Mouse (Mus musculus) stomach, postnatal 0 days (tissue): ENCODE measurements at regions not wholly inside any gene's neighbourhood (a gene's known extent, or its start where the extent isn't known, plus 50 kb on each side); places are given as distances from the start of the nearest gene placed in this dataset.

Experiments used
- ATAC-seq: fragments of 200-750 bp; cut with Nextera tagmentation; 2 replicates; pipeline ENCODE4 v1.8.0; 2017; ENCODE audit not compliant: low FRiP score, low TSS enrichment
- DNase-seq: peaks from one replicate; pipeline ENCODE4 v3.0.0-alpha.2; 2016; ENCODE audit warnings: low spot score
- H3K27ac ChIP-seq: fragments of 300-500 bp; sonication (generic); replicated peaks from 2 replicates; pipeline ENCODE4 v1.5.1; 2014; ENCODE audit warnings: mild to moderate bottlenecking, control low read depth
- H3K27me3 ChIP-seq: fragments of 300-500 bp; sonication (generic); 2 replicates; pipeline ENCODE4 v1.6.1; 2014; ENCODE audit warnings: low read length; ENCODE audit not compliant: control insufficient read depth, insufficient read depth
- H3K36me3 ChIP-seq: fragments of 300-500 bp; sonication (generic); 2 replicates; pipeline ENCODE4 v1.6.1; 2014; ENCODE audit warnings: low read length, mixed read lengths; ENCODE audit not compliant: control insufficient read depth, insufficient read depth
- H3K4me1 ChIP-seq: fragments of 300-500 bp; sonication (generic); replicated peaks from 2 replicates; pipeline ENCODE4 v1.6.1; 2014; ENCODE audit warnings: antibody characterized with exemption; ENCODE audit not compliant: control insufficient read depth, insufficient read depth
- H3K4me2 ChIP-seq: fragments of 300-500 bp; sonication (generic); replicated peaks from 2 replicates; pipeline ENCODE4 v1.6.1; 2014; ENCODE audit warnings: low read depth, mild to moderate bottlenecking, control low read depth, moderate library complexity
- H3K4me3 ChIP-seq: fragments of 300-500 bp; sonication (generic); 2 replicates; pipeline ENCODE4 v1.5.1; 2014; ENCODE audit warnings: low read depth, low read length, control low read depth
- H3K9ac ChIP-seq: fragments of 300-500 bp; sonication (generic); 2 replicates; pipeline ENCODE4 v1.6.1; 2014; ENCODE audit warnings: mild to moderate bottlenecking, low read length, control low read depth, mixed read lengths
- H3K9me3 ChIP-seq: fragments of 300-500 bp; sonication (generic); 2 replicates; pipeline ENCODE4 v1.6.1; 2016; ENCODE audit warnings: low read length; ENCODE audit not compliant: control insufficient read depth
- CTCF ChIP-seq: IDR thresholded peaks from 2 replicates; pipeline ENCODE4 v1.5.1; 2016; ENCODE audit warnings: antibody characterized with exemption, low read depth, mild to moderate bottlenecking, moderate library complexity
- EP300 ChIP-seq: optimal IDR thresholded peaks from 2 replicates; pipeline ENCODE3; 2016; ENCODE audit warnings: antibody characterized with exemption
- WGBS: fragments of 180-500 bp; shearing (Covaris S2); extraction: QIAGEN DNeasy Blood & Tissue Kit; methylation state at CpG from one replicate; pipeline ENCODE4 v1.1.7; 2014; 5-methylcytosine and 5-hydroxymethylcytosine counted together

GRCm38 (mm10) chr4:12395344-12395743 lies 223.5 kb upstream of the Fam92a start:
- no peak overlapping the region for H3K4me3 ChIP-seq
- DNase-seq (no peak), ATAC-seq (no peak)
- H3K9me3 ChIP-seq: no peaks in the 10 kb centered on the region
- H3K36me3 ChIP-seq: no peaks in the 10 kb centered on the region
- WGBS: 68% methylated on average over 1 of the region's 1 CpGs
- no peaks in the 10 kb centered on the region for H3K4me1 ChIP-seq
- no peak overlapping the region for H3K9ac ChIP-seq
- no peak overlapping the region for H3K4me2 ChIP-seq
- no peak overlapping the region for H3K27ac ChIP-seq
- TF ChIP-seq CTCF (no peak), EP300 (no peak)
- H3K27me3 ChIP-seq: no peaks in the 10 kb centered on the region

DNA sequence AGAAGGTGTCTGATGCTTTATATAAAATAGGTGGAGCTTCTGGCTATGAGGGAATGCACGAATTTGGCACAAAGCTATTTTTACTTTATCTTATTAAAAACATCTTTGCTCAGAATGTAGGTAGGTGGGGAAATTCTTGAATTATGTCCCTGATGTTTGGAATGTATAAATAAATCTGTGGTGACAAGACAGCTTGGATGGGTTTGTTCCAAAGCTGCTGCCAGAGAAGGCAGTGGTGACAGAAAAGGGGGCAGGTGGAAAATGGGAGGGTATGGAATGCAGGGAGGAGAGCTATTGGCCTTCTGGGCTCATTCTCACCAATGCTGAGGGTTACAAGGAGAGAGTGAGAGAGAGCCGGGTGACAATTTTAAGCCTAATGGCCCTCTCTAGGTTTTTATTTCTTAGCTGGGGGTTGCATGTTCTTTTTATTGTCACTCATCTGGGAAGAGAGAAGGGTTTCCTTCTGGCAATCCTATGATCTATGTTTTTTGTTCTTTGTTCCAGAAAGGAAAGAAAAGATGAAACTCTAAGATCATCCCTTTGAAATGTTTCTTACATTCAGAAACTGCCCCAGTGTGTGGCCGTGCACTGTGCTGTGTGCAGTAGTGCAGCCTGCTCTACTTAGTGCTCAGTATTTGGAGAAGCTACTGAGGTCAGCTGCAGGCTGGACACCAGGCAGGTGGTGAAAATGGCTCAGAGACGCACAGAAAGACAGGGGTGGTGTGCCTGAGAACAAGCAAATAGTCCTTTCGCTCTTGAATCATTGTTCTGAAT lies 205.2 kb upstream of the Fam92a start:
- Histone ChIP-seq H3K27ac (no peak overlapping the region), H3K4me3 (no peak overlapping the region), H3K36me3 (no peaks in the 10 kb centered on the region), H3K9me3 (no peaks in the 10 kb centered on the region), H3K4me1 (no peaks in the 10 kb centered on the region), H3K27me3 (no peaks in the 10 kb centered on the region), H3K4me2 (no peak overlapping the region), H3K9ac (no peak overlapping the region)
- ATAC-seq (no peak), DNase-seq (no peak)
- WGBS: 76% methylated on average over 5 of the region's 5 CpGs
- TF ChIP-seq EP300 (no peak), CTCF (no peak)

GRCm38 (mm10) chr4:12369551-12369950 lies 197.7 kb upstream of the Fam92a start:
- no peak overlapping the region for H3K4me2 ChIP-seq
- no peaks in the 10 kb centered on the region for H3K9me3 ChIP-seq
- no peaks in the 10 kb centered on the region for H3K4me1 ChIP-seq
- H3K4me3 ChIP-seq: no peak overlapping the region
- no peak overlapping the region for H3K27ac ChIP-seq
- 76% methylated on average over 2 of the region's 2 CpGs for WGBS
- ATAC-seq (no peak), DNase-seq (no peak)
- H3K9ac ChIP-seq: no peak overlapping the region
- TF ChIP-seq CTCF (no peak), EP300 (no peak)
- no peaks in the 10 kb centered on the region for H3K27me3 ChIP-seq
- no peaks in the 10 kb centered on the region for H3K36me3 ChIP-seq

DNA sequence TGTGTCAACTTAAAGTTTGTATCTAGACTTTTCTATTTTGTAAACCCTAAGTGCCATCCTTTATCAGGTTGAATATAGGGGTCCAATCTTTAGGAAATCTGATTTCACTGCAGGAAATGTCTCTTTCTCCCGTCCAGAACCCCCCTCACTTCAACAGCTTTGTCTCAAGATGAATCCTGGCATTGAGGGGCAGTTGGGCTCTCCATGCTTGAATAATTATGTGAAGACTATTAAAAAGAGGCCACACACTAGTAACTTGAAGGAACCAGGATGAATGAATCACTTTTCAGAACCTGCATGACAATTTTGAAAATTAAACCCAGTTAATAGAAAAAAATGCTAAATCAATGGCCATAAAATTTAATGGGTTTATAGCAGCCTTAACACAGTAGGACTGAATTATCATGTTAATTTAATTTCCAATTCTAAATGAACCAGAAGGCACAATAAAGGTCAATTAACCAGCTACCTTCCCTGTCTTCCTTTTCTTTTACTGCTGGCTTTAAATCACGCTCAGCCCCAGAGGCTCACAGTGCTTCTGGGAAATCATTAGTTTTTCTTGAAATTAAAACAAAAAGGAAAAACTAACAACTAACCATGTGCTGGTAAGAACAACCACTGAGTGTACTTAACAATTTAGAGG lies 185.3 kb upstream of the Fam92a start:
- DNase-seq (no peak), ATAC-seq (no peak)
- H3K36me3 ChIP-seq: no peaks in the 10 kb centered on the region
- TF ChIP-seq CTCF (no peak), EP300 (no peak)
- no peak overlapping the region for H3K4me3 ChIP-seq
- H3K4me1 ChIP-seq: no peaks in the 10 kb centered on the region
- no peak overlapping the region for H3K4me2 ChIP-seq
- H3K27me3 ChIP-seq: no peaks in the 10 kb centered on the region
- WGBS: 71% methylated on average over 2 of the region's 2 CpGs
- no peaks in the 10 kb centered on the region for H3K9me3 ChIP-seq
- H3K9ac ChIP-seq: no peak overlapping the region
- no peak overlapping the region for H3K27ac ChIP-seq

DNA sequence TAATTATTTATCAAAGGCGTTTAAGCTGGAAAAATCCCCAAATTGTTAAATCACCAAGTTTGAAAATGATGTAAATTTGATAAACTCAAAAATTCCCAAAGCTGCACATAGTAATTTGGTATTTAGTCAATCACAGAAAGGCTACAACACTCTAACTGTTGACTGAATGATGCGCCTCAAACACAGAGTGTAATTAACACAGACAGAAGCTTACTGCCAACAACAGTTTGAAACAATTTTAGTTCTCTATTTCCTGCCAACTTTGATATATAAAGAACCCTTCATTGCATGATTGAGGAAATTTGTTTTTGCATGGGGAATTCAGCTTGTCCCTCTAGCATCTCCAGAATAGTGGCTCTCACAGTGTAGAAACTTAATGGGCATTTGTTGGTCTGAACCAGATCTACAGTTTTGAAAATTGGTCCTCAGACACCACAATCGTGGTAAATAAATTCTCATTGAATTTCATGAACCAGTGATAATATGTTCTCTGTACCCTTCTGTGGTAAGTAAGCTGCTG lies 181.6 kb upstream of the Fam92a start:
- H3K9ac ChIP-seq: no peak overlapping the region
- no peaks in the 10 kb centered on the region for H3K4me1 ChIP-seq
- ATAC-seq: no peak
- H3K27me3 ChIP-seq: no peaks in the 10 kb centered on the region
- DNase-seq: no peak
- TF ChIP-seq CTCF (no peak), EP300 (no peak)
- no peak overlapping the region for H3K4me2 ChIP-seq
- no peak overlapping the region for H3K27ac ChIP-seq
- H3K9me3 ChIP-seq: no peaks in the 10 kb centered on the region
- WGBS: 77% methylated on average over 3 of the region's 3 CpGs
- no peaks in the 10 kb centered on the region for H3K36me3 ChIP-seq
- H3K4me3 ChIP-seq: no peak overlapping the region

DNA sequence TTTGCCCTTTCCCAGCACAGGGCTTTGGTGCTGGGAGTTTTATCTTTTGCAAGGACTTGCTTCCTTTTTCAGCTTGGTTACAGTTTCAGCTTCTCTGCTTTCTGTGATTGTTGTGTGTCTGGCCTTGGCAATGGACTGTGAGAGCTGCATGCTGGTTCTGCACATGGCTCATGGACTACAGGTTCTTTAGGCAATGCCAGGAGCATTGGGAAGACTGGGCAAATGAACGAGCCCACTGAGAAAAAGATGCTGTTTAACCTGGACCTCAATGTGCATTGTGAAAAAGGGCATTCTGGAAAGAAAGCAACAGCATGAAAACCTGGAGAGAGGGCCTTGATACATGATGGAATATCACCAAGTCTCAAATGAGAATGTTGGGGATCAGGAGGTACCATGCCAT lies 167.4 kb upstream of the Fam92a start:
- ATAC-seq: no peak
- H3K4me1 ChIP-seq: no peaks in the 10 kb centered on the region
- H3K9ac ChIP-seq: no peak overlapping the region
- no peaks in the 10 kb centered on the region for H3K27me3 ChIP-seq
- H3K36me3 ChIP-seq: no peaks in the 10 kb centered on the region
- H3K9me3 ChIP-seq: no peaks in the 10 kb centered on the region
- no peak overlapping the region for H3K4me2 ChIP-seq
- no peak for DNase-seq
- H3K4me3 ChIP-seq: no peak overlapping the region
- no peak overlapping the region for H3K27ac ChIP-seq
- 73% methylated on average over 1 of the region's 1 CpGs for WGBS
- TF ChIP-seq EP300 (no peak), CTCF (no peak)
